Mouse (Mus musculus) CH12.LX (cell line): ENCODE measurements around the gene Ccdc28b. TPM values are rescaled to one million over a fixed set of nuclear protein-coding genes. Genes with fewer than 3 reads are reported as not detected.

ENCODE experiments used
- DNase-seq: peaks from one replicate; pipeline ENCODE4 v3.0.0-alpha.2; 2013; ENCODE audit errors: extremely low read depth
- H3K27ac ChIP-seq: 2 replicates; pipeline ENCODE4 v1.5.1; 2012; ENCODE audit warnings: low read depth, mild to moderate bottlenecking, control low read depth, moderate library complexity; ENCODE audit not compliant: insufficient read depth
- H3K27me3 ChIP-seq: replicated peaks from 2 replicates; pipeline ENCODE3; 2012; ENCODE audit warnings: inconsistent platforms
- H3K36me3 ChIP-seq, 2 experiments: replicated peaks in 1 of 2; 2 replicates each; pipeline versions ENCODE3 to v1.6.1; 2012; ENCODE audit warnings: inconsistent platforms in 1 of 2, low read length in 1 of 2, mild to moderate bottlenecking in 1 of 2, mixed read lengths in 1 of 2, moderate library complexity in 1 of 2; ENCODE audit not compliant: control insufficient read depth in 1 of 2, insufficient read depth in 1 of 2
- H3K4me1 ChIP-seq, 2 experiments: 2 replicates each; pipeline ENCODE4 v1.6.1; 2012; ENCODE audit warnings: inconsistent platforms in 1 of 2, moderate library complexity in 1 of 2; ENCODE audit not compliant: insufficient read depth in 2 of 2, control insufficient read depth in 1 of 2
- H3K4me2 ChIP-seq: 2 replicates; pipeline ENCODE4 v1.6.1; 2012; ENCODE audit warnings: low read depth, mild to moderate bottlenecking, control low read depth; ENCODE audit not compliant: poor library complexity, insufficient read depth, severe bottlenecking
- H3K4me3 ChIP-seq, 3 experiments: fragments of 150-350 bp in 1 of 3; sonication (generic) in 1 of 3; replicated peaks in 1 of 3; 2 replicates each; pipeline versions ENCODE3 to v1.5.1; 2011 to 2012; ENCODE audit warnings: low read depth in 2 of 3, low read length in 2 of 3, mild to moderate bottlenecking in 2 of 3, moderate library complexity in 2 of 3, control low read depth in 1 of 3, improper control_type of control experiment in 1 of 3, inconsistent platforms in 1 of 3, mixed read lengths in 1 of 3; ENCODE audit not compliant: poor library complexity in 1 of 3
- H3K79me2 ChIP-seq: replicated peaks from 2 replicates; pipeline ENCODE4 v1.6.1; 2012; ENCODE audit warnings: mild to moderate bottlenecking, moderate library complexity; ENCODE audit not compliant: control insufficient read depth, poor library complexity, insufficient read depth, severe bottlenecking; ENCODE audit errors: extremely low read depth
- H3K9ac ChIP-seq: 2 replicates; pipeline ENCODE4 v1.6.1; 2012; ENCODE audit warnings: low read depth, mild to moderate bottlenecking, control low read depth, moderate library complexity; ENCODE audit not compliant: insufficient read depth
- H3K9me3 ChIP-seq: replicated peaks from 2 replicates; pipeline ENCODE3; 2012; ENCODE audit warnings: low read length, inconsistent platforms, mixed read lengths
- BHLHE40 ChIP-seq: IDR thresholded peaks from 2 replicates; pipeline ENCODE4 v1.6.1; 2011; ENCODE audit warnings: mild to moderate bottlenecking, low read depth, low read length, improper control_type of control experiment
- CHD2 ChIP-seq: IDR thresholded peaks from 2 replicates; pipeline ENCODE4 v1.6.1; 2011; ENCODE audit warnings: low read length, improper control_type of control experiment
- CTCF ChIP-seq, 2 experiments: IDR thresholded peaks in 1 of 2; conservative IDR thresholded peaks in 1 of 2; 2 replicates each; pipeline ENCODE4 v1.5.1; 2011 to 2012; ENCODE audit warnings: low read depth in 2 of 2, low read length in 2 of 2, improper control_type of control experiment in 1 of 2, inconsistent platforms in 1 of 2, mild to moderate bottlenecking in 1 of 2, moderate library complexity in 1 of 2
- E2F4 ChIP-seq: IDR thresholded peaks from 2 replicates; pipeline ENCODE4 v1.6.1; 2011; ENCODE audit warnings: low read depth, low read length, improper control_type of control experiment; ENCODE audit not compliant: insufficient replicate concordance
- ETS1 ChIP-seq: conservative IDR thresholded peaks from 2 replicates; pipeline ENCODE4 v1.6.1; 2012; ENCODE audit warnings: low read depth, mild to moderate bottlenecking, inconsistent platforms, low read length, improper control_type of control experiment, moderate library complexity
- GABPA ChIP-seq: IDR thresholded peaks from 2 replicates; pipeline ENCODE4 v1.6.1; 2012; ENCODE audit warnings: low read depth, low read length, improper control_type of control experiment, inconsistent platforms; ENCODE audit not compliant: insufficient replicate concordance
- HCFC1 ChIP-seq: IDR thresholded peaks from 2 replicates; pipeline ENCODE4 v1.6.1; 2012; ENCODE audit warnings: low read depth, mild to moderate bottlenecking, inconsistent platforms, low read length, improper control_type of control experiment
- IRF4 ChIP-seq: IDR thresholded peaks from 2 replicates; pipeline ENCODE4 v1.6.1; 2014; ENCODE audit warnings: low read depth, mild to moderate bottlenecking, inconsistent platforms, low read length, improper control_type of control experiment
- MAFK ChIP-seq: IDR thresholded peaks from 2 replicates; pipeline ENCODE4 v1.6.1; 2011; ENCODE audit warnings: low read length, improper control_type of control experiment; ENCODE audit not compliant: insufficient replicate concordance
- MAX ChIP-seq: IDR thresholded peaks from 2 replicates; pipeline ENCODE4 v1.6.1; 2011; ENCODE audit warnings: low read length, improper control_type of control experiment
- MEF2A ChIP-seq: IDR thresholded peaks from 2 replicates; pipeline ENCODE4 v1.6.1; 2014; ENCODE audit warnings: low read depth, mild to moderate bottlenecking, inconsistent platforms, low read length, improper control_type of control experiment, borderline replicate concordance
- MXI1 ChIP-seq: IDR thresholded peaks from 2 replicates; pipeline ENCODE4 v1.6.1; 2011; ENCODE audit warnings: mild to moderate bottlenecking, low read depth, low read length, improper control_type of control experiment
- MYC ChIP-seq: IDR thresholded peaks from 2 replicates; pipeline ENCODE4 v1.6.1; 2011; ENCODE audit warnings: low read depth, mild to moderate bottlenecking, improper control_type of control experiment, low read length
- NRF1 ChIP-seq: IDR thresholded peaks from 2 replicates; pipeline ENCODE4 v1.6.1; 2014; ENCODE audit warnings: low read depth, mild to moderate bottlenecking, inconsistent platforms, low read length, improper control_type of control experiment, moderate library complexity
- PAX5 ChIP-seq: IDR thresholded peaks from 2 replicates; pipeline ENCODE4 v1.6.1; 2012; ENCODE audit warnings: low read length, inconsistent platforms, mixed read lengths
- POLR2AphosphoS2 ChIP-seq: IDR thresholded peaks from 2 replicates; pipeline ENCODE4 v1.6.1; 2011; ENCODE audit warnings: low read depth, low read length, improper control_type of control experiment
- SIN3A ChIP-seq: IDR thresholded peaks from 2 replicates; pipeline ENCODE4 v1.6.1; 2012; ENCODE audit warnings: low read length, improper control_type of control experiment, inconsistent platforms
- TCF12 ChIP-seq: IDR thresholded peaks from 2 replicates; pipeline ENCODE4 v1.6.1; 2014; ENCODE audit warnings: low read depth, mild to moderate bottlenecking, inconsistent platforms, low read length, improper control_type of control experiment
- UBTF ChIP-seq: IDR thresholded peaks from 2 replicates; pipeline ENCODE4 v1.6.1; 2012; ENCODE audit warnings: low read depth, mild to moderate bottlenecking, inconsistent platforms, low read length, improper control_type of control experiment, moderate library complexity
- USF2 ChIP-seq: conservative IDR thresholded peaks from 2 replicates; pipeline ENCODE4 v1.6.1; 2011; ENCODE audit warnings: low read depth, low read length, improper control_type of control experiment
- ZC3H11A ChIP-seq: IDR thresholded peaks from 2 replicates; pipeline ENCODE4 v1.6.1; 2012; ENCODE audit warnings: low read depth, mild to moderate bottlenecking, inconsistent platforms, low read length, improper control_type of control experiment
- ZKSCAN1 ChIP-seq: IDR thresholded peaks from 2 replicates; pipeline ENCODE4 v1.6.1; 2012; ENCODE audit warnings: low read depth, inconsistent platforms, low read length, improper control_type of control experiment, borderline replicate concordance
- ZMIZ1 ChIP-seq: IDR thresholded peaks from 2 replicates; pipeline ENCODE4 v1.6.1; 2012; ENCODE audit warnings: low read depth, mild to moderate bottlenecking, inconsistent platforms, low read length, improper control_type of control experiment
- dilution Hi-C: fragments of 300-500 bp; cut with MboI; formaldehyde crosslinking; loops from 2 replicates; pipeline ENCODE4 v1.14.3; 2020; ENCODE audit warnings: low sequenced_read_pairs; ENCODE audit not compliant: extremely low pct_unique_long_range_greater_than_20kb, extremely low pct_ligation_motif_present
- in situ Hi-C: fragments of 300-500 bp; cut with MboI; formaldehyde crosslinking; loops from 3 replicates; pipeline ENCODE4 v1.14.3; 2019; ENCODE audit warnings: low sequenced_read_pairs, low pct_ligation_motif_present, low pct_unique_long_range_greater_than_20kb, mixed read lengths
- polyA plus RNA-seq: library from polyadenylated mRNA; unstranded; fragments of >175 nt; gene quantifications from 2 replicates; pipeline ENCODE4 v1.2.1, GENCODE M21; 2012; ENCODE audit warnings: low read depth; ENCODE audit not compliant: insufficient read length
- total RNA-seq, 2 experiments: library from RNA; depleted of rRNA; stranded (reverse); fragments of 300-350 nt in 1 of 2; fragments of >200 nt in 1 of 2; gene quantifications; 2 replicates each; pipeline ENCODE4 v1.2.3; 2012 to 2014

Gene Ccdc28b
- total and polyA plus RNA-seq, 3 experiments = 24.0 to 28.0 (median 27.3) TPM

- TF ChIP-seq MEF2A (no peak), UBTF (no peak), HCFC1 (no peak), ETS1 (no peak), TCF12 (no peak), CTCF (conservative IDR thresholded peaks at IDR 0.05 in 1 of 2, IDR thresholded peaks at IDR 0.05 in 1 of 2; ENCODE audit: low read depth in 2 of 2, low read length in 2 of 2) (no peak), MXI1 (no peak), POLR2AphosphoS2 (no peak), SIN3A (no peak), ZC3H11A (no peak), ZKSCAN1 (no peak), NRF1 (no peak)
- no peak for DNase-seq
- dilution Hi-C loops = no loop called here
- no peak overlapping the region for H3K27ac ChIP-seq
- peaks cover 7 to 49% of the 10 kb centered on the region in 2 experiments for H3K4me1 ChIP-seq
- in situ Hi-C loops = loop anchor here (25.0 kb wide), 1 partner anchor 256 kb away; no protein-coding TSS in a partner anchor
- peak overlapping the region; percentile 74 to 76 (median 75) for H3K4me3 ChIP-seq
- H3K79me2 ChIP-seq = no peaks in the 10 kb centered on the region
- peak overlapping the region; percentile 93; the same call in 1 of the 2 replicates for H3K9ac ChIP-seq
- peaks cover 23 to 56% of the 10 kb centered on the region in 2 experiments for H3K36me3 ChIP-seq
- H3K4me2 ChIP-seq = peak overlapping the region; percentile 45; the same call in 1 of the 2 replicates
- H3K27me3 ChIP-seq = no peaks in the 10 kb centered on the region
- no peaks in the 10 kb centered on the region for H3K9me3 ChIP-seq
Observed at GRCm38 (mm10) chr4:129618031-129618430, 5.7 kb downstream of the Ccdc28b start.

GRCm38 (mm10) chr4:129617121-129617641 is 6.6 kb downstream of the Ccdc28b start:
- peaks cover 19 to 52% of the 10 kb centered on the region in 2 experiments for H3K36me3 ChIP-seq
- dilution Hi-C loops = no loop called here

More at GRCm38 (mm10) chr4:129617121-129617641, 6.6 kb downstream of the Ccdc28b start:
- in situ Hi-C loops = loop anchor here (25.0 kb wide), 1 partner anchor 255 kb away; no protein-coding TSS in a partner anchor
- no peaks in the 10 kb centered on the region for H3K79me2 ChIP-seq
- no peaks in the 10 kb centered on the region for H3K27me3 ChIP-seq
- no peaks in the 10 kb centered on the region for H3K9me3 ChIP-seq
- H3K27ac ChIP-seq = no peak overlapping the region
- TF ChIP-seq E2F4 (no peak), PAX5 (no peak), MAX (no peak), IRF4 (no peak), MAFK (no peak), TCF12 (no peak), BHLHE40 (no peak), USF2 (no peak), CTCF (conservative IDR thresholded peaks at IDR 0.05 in 1 of 2, IDR thresholded peaks at IDR 0.05 in 1 of 2; ENCODE audit: low read depth in 2 of 2, low read length in 2 of 2) (no peak), MEF2A (no peak), NRF1 (no peak), ZMIZ1 (no peak), GABPA (no peak), MYC (no peak), CHD2 (no peak)
- H3K9ac ChIP-seq = no peak overlapping the region
- no peak for DNase-seq
- H3K4me2 ChIP-seq = no peak overlapping the region
- no peak overlapping the region for H3K4me3 ChIP-seq
- peaks cover 3 to 48% of the 10 kb centered on the region in 2 experiments for H3K4me1 ChIP-seq
